Mouse (Mus musculus): ENCODE measurements around the gene Myt1l. TPM values are rescaled to one million over a fixed set of nuclear protein-coding genes. Genes with fewer than 3 reads are reported as not detected.

The Myt1l gene
- polyA plus RNA-seq, 1 experiment = not detected

GRCm38 (mm10) chr12:29712795-29713721, 184.9 kb downstream of the Myt1l start:
- Histone ChIP-seq H3K4me1 (ENCODE audit: control insufficient read depth, insufficient read depth, low read length) (no peaks in the 10 kb centered on the region), H3K27ac (ENCODE audit: control insufficient read depth, insufficient read depth, low read depth, low read length, poor library complexity) (no peak overlapping the region), H3K4me3 (replicated peaks; ENCODE audit: control insufficient read depth, low read depth, low read length) (no peak overlapping the region)
- WGBS = 68% methylated on average over 14 of the region's 15 CpGs
- TF ChIP-seq CTCF (IDR thresholded peaks at IDR 0.05; ENCODE audit: control insufficient read depth, insufficient read depth, low read length) (no peak), POLR2A (IDR thresholded peaks at IDR 0.05; ENCODE audit: borderline replicate concordance, control insufficient read depth, low read depth, low read length) (no peak)

DNA sequence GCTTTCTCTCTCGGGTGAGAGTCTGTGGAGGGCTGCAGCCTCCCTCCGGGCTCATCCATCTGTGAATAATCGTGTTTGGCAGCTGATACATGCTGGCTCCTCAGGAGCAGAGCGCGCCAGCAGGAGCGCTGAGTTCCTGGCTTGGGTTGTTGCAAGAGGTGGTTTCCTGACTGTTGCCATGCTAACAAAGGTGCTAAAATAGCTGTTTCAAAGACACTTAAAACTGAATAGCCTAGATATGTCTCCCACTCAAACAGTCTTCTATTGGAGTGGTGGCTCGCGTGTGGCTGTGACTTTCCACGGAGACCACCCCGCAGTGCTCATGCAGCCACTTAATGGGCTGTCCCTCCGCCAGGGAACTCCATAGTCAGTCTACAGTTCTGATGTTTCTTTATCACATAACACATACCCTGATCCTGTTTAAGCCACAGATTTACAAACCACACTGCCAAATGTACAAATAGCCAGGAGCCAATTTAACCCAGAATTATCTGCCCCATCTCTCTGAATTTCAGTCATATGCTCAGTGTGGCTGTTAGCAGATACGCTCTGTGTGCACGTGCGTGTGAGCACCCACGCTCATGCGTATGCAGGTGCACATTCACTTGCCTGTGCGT, 195.6 kb downstream of the Myt1l start:
- WGBS = 83% methylated on average over 17 of the region's 17 CpGs
- no peak overlapping the region for H3K4me3 ChIP-seq (replicated peaks; ENCODE audit: control insufficient read depth, low read depth, low read length)

GRCm38 (mm10) chr12:29728294-29728693, 200.1 kb downstream of the Myt1l start:
- TF ChIP-seq POLR2A (IDR thresholded peaks at IDR 0.05; ENCODE audit: borderline replicate concordance, control insufficient read depth, low read depth, low read length) = no peak
- TF ChIP-seq CTCF (IDR thresholded peaks at IDR 0.05; ENCODE audit: control insufficient read depth, insufficient read depth, low read length) = no peak
- Histone ChIP-seq H3K4me3 (replicated peaks; ENCODE audit: control insufficient read depth, low read depth, low read length) (no peak overlapping the region), H3K4me1 (ENCODE audit: control insufficient read depth, insufficient read depth, low read length) (no peaks in the 10 kb centered on the region), H3K27ac (ENCODE audit: control insufficient read depth, insufficient read depth, low read depth, low read length, poor library complexity) (no peak overlapping the region)
- WGBS = 63% methylated on average over 2 of the region's 2 CpGs

More for the DNA sequence above, 195.6 kb downstream of the Myt1l start:
- TF ChIP-seq POLR2A (IDR thresholded peaks at IDR 0.05; ENCODE audit: borderline replicate concordance, control insufficient read depth, low read depth, low read length) = no peak
- TF ChIP-seq CTCF (IDR thresholded peaks at IDR 0.05; ENCODE audit: control insufficient read depth, insufficient read depth, low read length) = no peak
- H3K27ac ChIP-seq (ENCODE audit: control insufficient read depth, insufficient read depth, low read depth, low read length, poor library complexity) = no peak overlapping the region
- no peaks in the 10 kb centered on the region for H3K4me1 ChIP-seq (ENCODE audit: control insufficient read depth, insufficient read depth, low read length)

DNA sequence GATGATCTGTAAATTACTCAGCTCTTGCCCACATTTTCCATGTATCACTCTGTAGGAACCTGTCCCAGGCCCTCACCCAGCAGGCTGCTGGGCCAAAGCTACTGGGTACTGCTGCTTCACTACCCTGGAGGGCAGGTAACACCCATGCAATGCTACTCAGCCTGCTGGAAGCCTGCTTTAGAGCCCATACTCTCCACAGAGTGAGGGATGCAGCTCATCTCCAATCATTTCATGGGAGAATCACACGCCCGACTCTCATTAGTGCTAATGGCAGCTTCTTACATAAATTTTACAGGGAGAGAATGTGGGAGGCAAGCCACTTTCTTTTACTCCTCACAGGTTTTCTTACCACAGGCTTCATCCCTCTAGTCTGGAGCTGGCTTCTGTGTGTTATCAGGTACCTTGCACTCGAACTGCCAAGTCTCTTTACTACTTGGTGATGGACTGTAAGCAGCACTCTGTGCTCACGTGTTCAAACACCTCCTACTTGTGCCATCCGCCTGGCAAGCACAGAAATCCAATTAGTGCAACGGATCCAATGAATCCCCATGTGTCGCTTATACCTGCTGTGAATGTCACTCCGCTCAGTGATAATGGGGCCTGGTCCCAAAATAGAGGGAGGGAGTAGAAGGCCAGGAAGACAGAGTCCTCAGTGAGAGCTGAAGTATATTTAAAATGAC, 212.3 kb downstream of the Myt1l start:
- Histone ChIP-seq H3K27ac (ENCODE audit: control insufficient read depth, insufficient read depth, low read depth, low read length, poor library complexity) (no peak overlapping the region), H3K4me3 (replicated peaks; ENCODE audit: control insufficient read depth, low read depth, low read length) (no peak overlapping the region), H3K4me1 (ENCODE audit: control insufficient read depth, insufficient read depth, low read length) (no peaks in the 10 kb centered on the region)
- 76% methylated on average over 8 of the region's 8 CpGs for WGBS
- TF ChIP-seq POLR2A (IDR thresholded peaks at IDR 0.05; ENCODE audit: borderline replicate concordance, control insufficient read depth, low read depth, low read length) (no peak), CTCF (IDR thresholded peaks at IDR 0.05; ENCODE audit: control insufficient read depth, insufficient read depth, low read length) (no peak)

DNA sequence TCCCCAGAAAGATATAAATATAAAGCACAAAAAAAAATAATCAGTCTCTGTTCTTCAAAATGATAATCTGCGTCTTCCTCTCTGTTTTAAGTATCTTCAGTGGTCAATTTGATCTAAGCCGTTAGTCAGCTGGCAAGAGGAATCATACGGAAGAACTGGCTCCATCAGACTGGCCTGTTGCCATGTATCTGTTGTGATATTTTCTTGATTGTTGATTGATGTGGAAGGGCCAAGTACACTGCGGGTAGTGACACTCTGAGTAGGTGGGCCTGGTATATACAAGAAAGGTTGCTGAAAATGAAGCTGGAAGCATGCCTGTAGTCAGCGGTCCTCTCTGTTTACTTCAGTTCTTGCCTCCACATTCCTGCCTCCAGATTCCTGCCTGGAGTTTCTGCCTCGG, 213.0 kb downstream of the Myt1l start:
- TF ChIP-seq CTCF (IDR thresholded peaks at IDR 0.05; ENCODE audit: control insufficient read depth, insufficient read depth, low read length) = no peak
- no peak for TF ChIP-seq POLR2A (IDR thresholded peaks at IDR 0.05; ENCODE audit: borderline replicate concordance, control insufficient read depth, low read depth, low read length)
- H3K4me3 ChIP-seq (replicated peaks; ENCODE audit: control insufficient read depth, low read depth, low read length) = no peak overlapping the region
- no peaks in the 10 kb centered on the region for H3K4me1 ChIP-seq (ENCODE audit: control insufficient read depth, insufficient read depth, low read length)
- no peak overlapping the region for H3K27ac ChIP-seq (ENCODE audit: control insufficient read depth, insufficient read depth, low read depth, low read length, poor library complexity)
- 81% methylated on average over 6 of the region's 6 CpGs for whole genome bisulfite sequencing

- WGBS = 61% methylated on average over 4 of the region's 4 CpGs
- Histone ChIP-seq H3K4me3 (replicated peaks; ENCODE audit: control insufficient read depth, low read depth, low read length) (no peak overlapping the region), H3K4me1 (ENCODE audit: control insufficient read depth, insufficient read depth, low read length) (no peaks in the 10 kb centered on the region), H3K27ac (ENCODE audit: control insufficient read depth, insufficient read depth, low read depth, low read length, poor library complexity) (no peak overlapping the region)
- TF ChIP-seq POLR2A (IDR thresholded peaks at IDR 0.05; ENCODE audit: borderline replicate concordance, control insufficient read depth, low read depth, low read length) (no peak), CTCF (IDR thresholded peaks at IDR 0.05; ENCODE audit: control insufficient read depth, insufficient read depth, low read length) (no peak)
These were observed 222.5 kb downstream of the Myt1l start for GRCm38 (mm10) chr12:29750604-29751128.

GRCm38 (mm10) chr12:29755086-29755871, 227.1 kb downstream of the Myt1l start:
- TF ChIP-seq POLR2A (IDR thresholded peaks at IDR 0.05; ENCODE audit: borderline replicate concordance, control insufficient read depth, low read depth, low read length) (no peak), CTCF (IDR thresholded peaks at IDR 0.05; ENCODE audit: control insufficient read depth, insufficient read depth, low read length) (no peak)
- Histone ChIP-seq H3K27ac (ENCODE audit: control insufficient read depth, insufficient read depth, low read depth, low read length, poor library complexity) (no peak overlapping the region), H3K4me1 (ENCODE audit: control insufficient read depth, insufficient read depth, low read length) (no peaks in the 10 kb centered on the region), H3K4me3 (replicated peaks; ENCODE audit: control insufficient read depth, low read depth, low read length) (no peak overlapping the region)
- 70% methylated on average over 5 of the region's 5 CpGs for WGBS
